Mouse (Mus musculus) layer of hippocampus, postnatal 25 days (tissue): ENCODE data around the gene Pitpnc1. TPM values are rescaled to one million over a fixed set of nuclear protein-coding genes. Genes with fewer than 3 reads are reported as not detected.
"Not testable (repeated sequence)": the region's sequence is repeated elsewhere in the genome, so short reads cannot be mapped to it uniquely, and the experiment has no call there.

ENCODE experiments used
- DNase-seq, 2 experiments: peaks; one replicate each; pipeline ENCODE4 v3.0.0; 2022; ENCODE audit warnings: mixed read lengths in 2 of 2, low spot score in 1 of 2; ENCODE audit errors: extremely low spot score in 1 of 2
- total RNA-seq, 2 experiments: library from RNA; stranded (reverse); gene quantifications; 2 replicates each; pipeline ENCODE4 v1.2.3; 2021

Pitpnc1 gene
- 10 to 100 TPM; 53.6 to 58.3 TPM for total RNA-seq

DNA sequence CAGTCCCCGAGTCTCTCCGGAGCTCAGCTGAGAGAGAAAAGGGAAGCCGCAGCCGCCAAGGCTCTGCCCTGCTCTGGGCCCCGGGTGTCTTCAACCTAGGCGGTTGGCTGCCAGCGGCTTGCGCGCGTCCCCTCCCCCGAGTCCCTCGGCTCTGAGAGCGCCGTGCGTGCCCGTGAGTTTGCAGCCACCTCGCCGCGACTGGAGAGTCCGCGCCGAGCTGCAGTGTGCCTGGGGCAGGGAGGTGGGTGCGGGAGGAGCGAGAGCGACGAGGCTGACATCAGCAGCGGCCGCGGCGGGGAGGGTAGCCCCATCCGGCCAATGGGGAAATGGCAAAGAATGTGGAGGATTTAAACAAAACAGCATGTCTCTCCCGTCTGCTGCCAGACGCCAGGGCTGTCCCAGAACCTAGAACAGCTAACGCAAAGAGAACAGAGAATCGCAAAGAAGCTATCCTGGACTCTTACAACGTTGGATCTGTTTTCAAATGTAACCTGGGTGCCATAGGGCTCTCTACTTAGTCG, at the start of gene Pitpnc1:
Gene Pitpnc1, minus strand, starts transcription at position 179 of the 521 bp plus-strand sequence.
- DNase-seq = peak; percentile 75 to 77

DNA sequence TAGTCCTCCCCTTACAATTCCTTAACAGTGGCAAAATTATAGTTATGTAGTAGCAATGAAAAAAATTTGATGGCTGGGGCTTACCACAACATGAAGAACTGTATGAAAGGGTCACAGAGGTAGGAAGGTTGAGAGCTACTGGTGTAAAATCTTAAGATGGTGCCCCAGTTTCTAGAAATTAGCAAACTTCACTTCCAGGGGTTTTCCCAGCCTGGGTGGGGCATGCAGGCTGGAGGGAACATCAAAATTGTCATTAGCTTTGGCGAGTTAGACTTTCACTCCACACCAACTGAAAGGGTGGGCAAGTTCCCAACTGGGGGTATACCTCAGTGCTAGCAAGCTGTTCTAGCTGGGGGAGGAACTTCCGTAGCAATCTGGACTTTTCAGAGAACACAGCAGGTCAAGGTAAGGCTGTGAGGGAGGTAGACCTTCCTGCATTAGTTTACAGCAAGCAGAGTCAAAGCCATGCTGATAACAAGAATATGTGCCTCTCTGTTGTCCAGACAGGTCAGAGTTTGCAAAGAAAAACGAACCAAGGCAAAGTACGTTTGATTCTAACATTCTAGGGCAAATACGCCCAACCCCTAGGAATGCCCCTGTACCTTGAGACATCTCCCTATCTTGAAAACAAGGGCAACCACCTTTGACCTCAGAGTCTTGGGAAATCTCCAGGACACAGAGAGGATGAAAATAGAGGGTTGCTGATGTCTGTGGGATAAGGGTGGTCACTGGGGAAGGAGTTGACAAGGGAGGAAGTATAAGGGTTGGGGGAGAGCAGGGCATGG, 48.3 kb upstream of the Pitpnc1 start:
- DNase-seq = no peak

DNA sequence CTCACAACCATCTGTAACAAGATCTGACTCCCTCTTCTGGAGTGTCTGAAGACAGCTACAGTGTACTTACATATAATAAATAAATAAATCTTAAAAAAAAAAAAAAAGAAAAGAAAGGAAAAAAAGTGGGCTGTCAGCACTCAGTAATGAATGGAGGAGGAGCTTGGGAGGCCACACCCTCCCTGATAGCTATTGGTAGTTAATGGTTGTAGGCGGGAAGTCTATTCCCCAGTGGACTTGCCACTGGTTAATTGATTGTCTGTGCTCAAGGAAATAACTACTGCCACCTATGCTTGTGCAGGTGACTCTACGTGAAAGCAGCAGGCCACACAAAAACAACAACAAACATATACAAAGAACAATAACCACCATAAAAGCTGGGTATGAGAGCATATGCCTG, 45.9 kb upstream of the Pitpnc1 start:
- no peak for DNase-seq

DNA sequence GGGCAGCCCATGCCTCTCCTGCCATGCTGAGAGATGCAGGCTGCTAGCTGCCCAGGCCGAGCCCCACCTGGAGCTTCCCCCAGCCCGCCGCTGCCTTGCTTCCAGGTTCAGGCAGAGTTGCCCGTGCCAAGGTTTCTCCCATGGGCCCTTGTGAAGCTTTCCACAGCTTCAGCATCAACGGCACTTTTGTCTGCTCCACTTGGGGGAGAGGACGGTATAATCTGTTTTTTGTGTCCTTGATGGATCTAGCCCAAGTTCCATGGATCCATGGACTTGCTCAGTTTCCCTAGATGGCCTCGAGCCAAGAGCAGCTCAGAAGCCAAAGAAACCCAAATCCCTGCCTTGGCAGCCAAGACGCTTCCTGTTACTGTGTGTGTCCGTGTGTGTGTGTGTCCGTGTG, 42.5 kb upstream of the Pitpnc1 start:
- DNase-seq = no peak

DNA sequence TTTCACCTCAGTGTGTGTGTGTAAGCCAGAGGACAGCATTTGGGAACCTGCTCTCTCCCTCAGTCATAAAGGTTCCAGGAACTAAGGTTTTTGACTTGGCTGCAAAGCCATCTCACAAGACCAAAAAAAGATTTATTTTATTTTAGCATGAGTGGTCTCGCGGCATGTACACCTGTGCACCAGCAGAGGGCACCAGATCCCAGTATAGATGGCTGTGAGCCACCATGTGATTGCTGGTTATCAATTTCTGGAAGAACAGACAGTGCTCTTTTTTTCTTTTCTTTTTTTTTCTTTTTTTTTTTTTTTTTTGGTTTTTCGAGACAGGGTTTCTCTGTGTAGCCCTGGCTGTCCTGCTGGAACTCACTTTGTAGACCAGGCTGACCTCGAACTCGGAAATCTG, 41.5 kb upstream of the Pitpnc1 start:
- peak; percentile 43 to 78 for DNase-seq

DNA sequence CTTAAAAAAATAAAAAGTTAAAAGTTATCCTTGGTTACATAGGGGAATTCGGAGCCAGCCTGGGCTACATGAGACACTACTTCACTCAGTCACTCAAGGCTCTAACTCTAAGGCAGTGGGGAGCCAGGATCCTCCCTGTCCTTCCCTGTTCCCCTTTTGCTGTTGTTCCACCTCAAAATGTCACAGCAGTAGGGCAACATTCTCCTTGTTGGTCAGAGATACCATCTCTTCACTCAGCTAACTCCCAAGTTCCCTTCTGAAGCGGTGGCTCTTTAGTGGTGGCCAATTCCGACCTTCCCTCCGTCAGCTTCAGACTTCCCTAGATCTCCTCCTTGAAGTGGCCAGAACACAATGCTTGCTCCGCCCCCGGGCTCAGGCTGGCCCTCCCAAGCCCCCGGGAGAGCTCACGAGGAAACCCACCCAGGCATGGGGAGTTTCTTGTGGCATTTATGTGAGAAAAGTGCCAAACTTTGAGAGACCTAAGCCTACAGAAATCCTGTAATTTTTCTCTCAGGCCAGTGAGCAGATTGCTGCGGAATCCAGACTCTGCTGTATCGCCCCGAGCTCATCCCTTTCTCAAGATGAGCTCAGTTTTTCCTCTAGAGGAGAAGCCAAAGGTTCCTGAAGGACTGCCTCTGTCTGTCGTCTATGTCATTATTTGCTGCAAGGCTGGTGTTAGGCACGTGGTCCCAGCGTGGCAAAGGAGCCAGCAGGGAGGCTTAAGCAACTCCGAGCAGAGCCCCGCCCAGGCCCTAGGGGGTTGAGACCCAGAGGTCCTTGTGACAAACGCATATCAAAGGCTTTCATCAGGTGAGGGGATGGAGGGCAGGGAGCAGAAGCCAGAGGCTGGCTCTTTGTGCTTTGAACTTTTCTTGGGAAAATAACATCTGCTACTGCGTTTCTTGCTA, 40.1 kb upstream of the Pitpnc1 start:
- DNase-seq = no peak

DNA sequence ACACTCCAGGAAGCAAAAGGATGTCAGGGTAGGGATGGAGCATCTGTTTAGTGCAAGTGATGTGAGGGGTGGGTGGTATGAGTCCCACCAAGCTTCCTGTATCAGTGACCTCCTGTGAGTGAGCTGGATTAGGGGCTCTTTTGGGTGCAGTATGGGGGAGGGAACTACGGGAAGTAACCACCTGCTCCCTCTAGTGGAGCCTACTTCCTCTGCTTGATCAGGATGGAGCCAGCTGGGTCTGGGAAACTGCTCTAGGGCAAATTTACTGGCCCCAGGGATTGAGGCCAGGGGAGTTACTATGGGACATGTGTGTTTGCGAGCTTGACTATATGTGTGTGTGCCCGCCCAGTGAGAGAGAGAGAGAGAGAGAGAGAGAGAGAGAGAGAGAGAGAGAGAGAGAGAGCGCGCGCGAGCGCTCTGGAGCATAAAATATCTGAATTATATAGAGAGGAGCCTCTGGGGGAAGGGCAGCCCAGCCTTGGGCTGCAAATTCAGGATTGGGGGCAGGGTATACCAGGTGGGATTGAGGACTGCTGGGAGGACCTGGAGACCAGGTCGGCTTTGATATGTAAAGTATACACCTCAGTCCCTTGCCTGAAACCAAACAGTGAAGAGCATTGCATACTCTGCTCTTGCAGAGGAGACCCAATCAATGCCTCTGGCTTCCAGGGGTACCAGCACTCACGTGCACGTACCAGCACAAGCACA, 39.3 kb upstream of the Pitpnc1 start:
- DNase-seq = no peak

DNA sequence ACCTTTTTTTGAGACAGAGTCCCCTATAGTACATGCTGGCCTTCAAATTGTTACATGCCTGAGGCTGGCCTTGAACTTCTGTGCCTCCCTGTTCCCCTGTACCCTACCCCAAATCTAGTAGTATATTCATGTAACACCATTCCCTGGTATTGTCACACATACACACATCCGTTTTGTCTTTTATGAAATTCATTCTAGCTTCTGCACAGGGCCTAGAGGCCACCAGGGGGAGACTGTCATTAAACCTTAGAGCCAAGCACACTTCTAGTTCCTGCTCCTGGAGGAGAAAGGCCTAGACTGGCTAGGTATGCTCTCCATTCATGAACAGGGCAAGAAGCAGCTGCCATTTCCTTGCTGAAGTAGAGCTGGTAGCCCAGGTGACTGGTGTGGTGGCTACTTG, 35.8 kb upstream of the Pitpnc1 start:
- DNase-seq = no peak

DNA sequence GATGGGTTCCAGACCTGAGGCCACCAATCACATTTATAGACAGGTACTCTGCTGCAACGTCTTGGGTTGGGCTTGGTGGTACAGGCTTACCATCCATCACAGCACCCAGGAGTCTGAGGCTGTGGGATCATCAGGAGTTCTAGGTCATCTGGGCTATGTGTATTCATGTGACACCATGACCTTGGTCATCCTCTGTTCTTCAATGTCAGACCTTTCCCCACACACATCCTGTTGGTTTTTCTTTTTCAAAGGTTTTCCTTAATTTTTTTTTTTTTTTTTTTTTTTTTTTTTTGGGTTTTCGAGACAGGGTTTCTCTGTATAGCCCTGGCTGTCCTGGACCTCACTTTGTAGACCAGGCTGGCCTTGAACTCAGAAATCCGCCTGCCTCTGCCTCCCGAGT, 33.9 kb upstream of the Pitpnc1 start:
- not testable (repeated sequence) for DNase-seq

DNA sequence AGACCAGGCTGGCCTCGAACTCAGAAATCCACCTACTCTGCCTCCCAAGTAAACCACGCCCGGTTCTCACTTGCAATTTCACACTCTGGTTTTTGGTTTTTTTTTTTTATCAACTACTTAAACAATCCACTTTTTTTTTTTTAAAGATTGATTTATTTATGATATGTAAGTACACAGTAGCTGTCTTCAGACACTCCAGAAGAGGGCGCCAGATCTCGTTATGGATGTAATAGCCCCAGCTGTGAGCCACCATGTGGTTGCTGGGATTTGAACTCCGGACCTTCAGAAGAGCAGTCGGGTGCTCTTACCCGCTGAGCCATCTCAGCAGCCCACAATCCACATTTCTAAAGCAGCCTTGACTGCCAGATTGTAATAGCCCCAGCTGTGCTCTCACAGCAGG, 32.3 kb upstream of the Pitpnc1 start:
- DNase-seq = no peak

DNA sequence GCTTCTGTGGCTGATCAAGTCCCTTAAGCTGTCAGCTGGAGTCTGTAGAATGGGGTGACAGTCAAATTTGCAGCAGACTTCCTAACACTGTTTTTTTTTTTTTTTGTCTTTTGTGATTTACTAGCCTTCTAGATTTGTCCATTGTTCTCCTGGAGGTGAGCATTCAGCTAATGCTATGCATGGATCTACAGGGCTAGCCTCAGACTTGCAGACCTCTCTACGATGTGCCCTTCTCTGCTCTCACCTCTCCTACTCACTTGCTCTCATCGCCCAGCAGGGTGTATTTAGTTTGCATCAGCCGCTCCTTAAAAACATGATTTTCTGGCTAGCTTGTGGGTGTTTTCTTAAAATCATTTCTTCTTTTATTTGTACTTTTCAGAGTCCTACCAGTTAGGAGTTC, 13.8 kb upstream of the Pitpnc1 start:
- DNase-seq = no peak

DNA sequence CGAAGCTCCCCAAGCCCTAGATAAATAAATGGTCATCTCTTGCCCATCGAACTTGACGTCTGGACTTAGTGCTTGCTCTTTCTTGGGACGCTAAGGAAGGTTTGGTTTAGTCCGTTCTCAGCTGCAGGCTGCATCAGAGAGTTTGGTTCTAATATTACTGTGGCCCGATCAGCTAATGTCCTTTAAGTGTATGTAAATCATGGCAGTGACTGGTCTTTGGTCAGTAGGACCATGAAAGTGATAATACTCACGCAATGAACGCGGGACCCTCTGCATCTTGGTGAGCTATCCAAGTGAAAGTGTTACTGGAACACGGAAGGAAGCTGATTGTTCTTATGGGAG, 9.3 kb upstream of the Pitpnc1 start:
- DNase-seq = no peak

DNA sequence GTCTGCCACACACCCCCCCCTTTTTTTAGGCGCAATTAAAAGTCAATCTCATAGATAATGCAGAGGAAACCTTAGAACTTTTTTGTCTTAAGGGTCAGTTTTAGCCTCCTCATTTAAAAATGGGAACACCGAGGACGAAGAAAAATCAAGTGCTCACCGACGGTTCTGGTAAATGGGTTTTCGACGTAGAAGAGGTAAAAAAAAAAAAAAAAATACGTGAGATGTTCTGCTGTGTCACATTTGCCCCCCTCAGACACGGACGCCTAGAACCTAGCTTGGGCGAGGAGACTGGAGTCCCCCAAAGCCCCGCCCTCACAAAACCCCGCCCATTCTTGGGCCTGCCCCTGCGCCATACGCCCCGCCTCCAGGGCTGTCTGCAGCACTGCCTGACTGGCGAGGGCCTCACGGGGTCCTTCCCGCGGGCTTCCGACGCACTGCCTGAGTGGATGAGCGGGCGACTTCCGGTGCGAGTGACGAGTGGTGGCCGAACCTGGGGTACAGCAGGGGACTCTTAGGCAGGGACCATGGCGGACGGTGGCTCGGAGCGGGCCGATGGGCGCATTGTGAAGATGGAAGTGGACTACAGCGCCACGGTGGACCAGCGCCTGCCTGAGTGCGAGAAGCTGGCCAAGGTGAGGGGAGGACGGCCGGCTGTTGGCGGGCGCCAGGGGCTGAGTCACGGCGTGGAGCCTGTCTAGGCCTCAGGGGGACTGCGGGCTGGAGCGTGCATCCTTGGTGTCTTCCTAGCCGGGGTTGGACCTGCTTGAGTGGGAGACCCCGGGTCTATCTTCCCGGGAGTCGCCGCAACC, 8.8 kb upstream of the Pitpnc1 start, which contains the start of gene Psmd12:
Gene Psmd12, plus strand, starts transcription at position 432 of the 809 bp plus-strand sequence.
- DNase-seq = peak; percentile 86 to 88

DNA sequence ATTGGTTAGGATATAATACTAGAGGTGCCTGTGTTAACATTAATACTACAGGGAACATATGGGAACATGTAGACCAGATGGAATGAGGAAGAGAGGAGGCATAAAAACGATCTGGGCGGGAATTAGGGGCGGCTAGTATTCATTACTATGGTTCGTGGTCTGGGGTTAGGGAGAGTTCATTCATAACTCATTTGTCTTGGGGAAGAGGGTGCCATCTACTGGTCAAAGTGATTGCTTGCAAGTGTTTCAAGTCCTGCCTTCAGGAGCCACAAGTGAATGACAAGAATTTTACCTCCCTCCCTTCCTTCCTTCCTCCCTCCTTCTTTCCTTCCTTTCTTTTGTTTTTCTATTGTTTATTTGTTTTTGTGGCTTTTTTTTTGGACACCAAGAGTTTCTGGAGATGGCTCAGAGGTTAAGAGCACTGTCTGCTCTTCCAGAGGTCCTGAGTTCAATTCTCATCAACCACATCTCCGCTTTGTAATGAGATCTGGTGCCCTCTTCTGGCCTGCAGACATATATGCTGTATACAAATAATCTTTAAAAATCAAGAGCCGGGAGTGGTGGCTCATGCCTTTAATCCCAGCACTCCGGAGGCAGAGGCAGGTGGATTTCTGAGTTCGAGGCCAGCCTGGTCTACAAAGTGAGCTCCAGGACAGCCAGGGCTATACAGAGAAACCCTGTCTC, 2.8 kb upstream of the Pitpnc1 start:
- no peak for DNase-seq

DNA sequence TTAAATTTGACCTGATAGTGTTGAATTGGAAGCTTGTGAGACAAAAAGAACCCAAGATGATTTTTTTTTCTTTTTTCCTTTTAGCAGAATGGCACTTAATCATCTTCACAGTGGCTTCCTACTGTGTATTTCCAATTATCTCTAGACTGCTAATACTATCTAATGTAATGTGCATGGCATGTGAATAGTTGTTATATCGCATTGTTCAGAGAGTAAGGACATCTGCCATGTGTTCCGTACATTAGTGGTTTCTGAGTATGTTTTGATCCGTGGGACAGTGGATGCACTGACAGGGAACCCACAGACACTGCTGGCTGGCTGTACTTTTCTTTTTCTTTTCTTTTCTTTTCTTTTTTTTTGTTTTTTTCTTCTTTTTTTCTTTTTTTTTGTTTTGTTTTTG, 1.8 kb upstream of the Pitpnc1 start:
- DNase-seq = no peak

DNA sequence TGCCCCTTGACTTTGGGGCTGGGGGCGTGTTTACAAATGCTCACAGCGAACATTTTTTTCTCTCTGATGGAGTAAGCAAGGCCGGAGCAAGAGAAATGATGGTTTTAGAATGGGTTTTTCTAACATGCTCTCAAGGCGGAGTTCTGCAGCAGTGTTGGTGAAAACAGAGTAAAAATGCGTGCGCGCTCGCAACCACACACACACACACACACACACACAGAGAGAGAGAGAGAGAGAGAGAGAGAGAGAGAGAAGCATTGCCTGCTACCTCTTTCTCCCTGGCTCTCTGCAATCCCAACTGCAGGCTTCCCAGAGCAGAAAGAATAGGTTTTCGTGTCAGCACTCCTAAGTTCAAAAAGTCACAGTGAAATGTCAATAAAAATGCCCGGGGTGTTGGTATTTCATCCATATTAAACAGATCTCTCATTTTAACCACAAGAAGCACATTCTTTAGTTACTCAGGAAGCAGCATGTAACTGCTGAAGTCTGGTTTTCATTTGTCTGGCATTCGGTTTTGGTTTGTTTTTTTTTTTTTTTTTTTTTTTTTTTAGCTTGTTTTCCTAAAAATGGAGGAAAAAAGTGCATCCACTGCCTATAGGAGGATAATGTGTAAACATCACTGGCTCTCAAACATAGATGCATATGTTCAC, 697 bp upstream of the Pitpnc1 start:
- no peak for DNase-seq

DNA sequence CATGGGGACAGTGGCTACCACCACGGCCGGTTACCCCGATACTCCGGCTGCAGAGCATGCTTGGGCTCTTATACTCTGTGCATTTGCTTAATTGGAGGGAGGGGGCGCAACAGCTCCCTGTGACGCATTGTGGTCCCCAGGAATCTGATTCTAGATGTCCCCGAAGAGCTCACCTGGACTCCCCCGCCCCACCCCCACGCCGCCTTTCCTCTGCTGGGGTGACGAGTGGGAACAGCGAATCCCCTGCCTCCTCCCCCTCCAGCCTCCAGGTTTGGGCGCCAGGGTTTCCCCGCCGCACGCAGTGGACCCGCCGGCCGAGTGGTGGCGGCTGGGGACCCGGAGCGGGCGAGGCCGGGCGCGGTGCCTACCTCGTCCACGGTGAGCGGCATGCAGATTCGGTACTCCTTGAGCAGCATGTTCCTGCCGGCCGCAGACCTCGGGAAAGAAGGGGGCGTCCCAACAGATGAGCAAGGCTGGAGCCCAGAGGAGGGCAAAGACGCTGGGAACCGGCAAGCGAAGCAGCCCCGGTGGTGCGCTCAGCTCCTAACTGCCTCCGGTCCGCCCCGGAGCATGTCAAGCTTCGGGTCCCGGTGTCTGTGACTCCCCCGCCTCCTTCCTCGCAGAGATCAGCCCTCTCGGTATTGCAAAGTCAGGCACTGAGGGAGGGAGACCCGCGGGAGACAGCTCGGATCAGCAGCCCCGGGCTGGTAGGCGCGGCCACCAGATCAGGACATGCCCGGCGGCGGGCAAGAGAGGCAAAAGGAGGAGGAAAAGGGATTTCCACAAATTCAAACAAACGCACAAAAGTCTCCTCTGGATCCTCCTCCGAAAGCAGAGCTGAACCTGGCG, 752 bp downstream of the Pitpnc1 start:
- DNase-seq = peak; percentile 47 to 58

DNA sequence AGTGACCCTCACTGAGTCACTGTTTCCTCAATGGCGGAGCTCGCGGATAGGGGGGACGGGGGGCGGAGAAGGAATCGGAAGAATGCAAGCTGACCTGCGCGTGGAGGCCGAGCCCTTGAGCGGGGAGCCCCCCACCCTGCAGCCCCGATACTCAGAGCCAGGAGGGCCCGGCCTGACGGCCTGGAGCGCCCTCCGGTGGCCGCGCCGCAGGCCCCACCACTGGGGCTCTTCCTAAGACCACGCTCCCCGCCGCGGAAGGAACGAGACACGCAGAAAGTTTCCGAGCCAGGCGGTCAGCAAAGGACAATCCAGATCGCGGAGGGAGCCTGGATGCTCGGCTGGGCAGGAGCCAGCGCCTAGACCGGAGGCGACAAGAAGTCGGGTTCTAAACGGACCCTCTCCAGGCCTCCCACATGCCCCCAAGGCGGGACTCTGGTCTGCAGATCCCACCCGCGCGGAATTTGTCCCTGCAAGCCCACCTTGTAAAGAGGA, 1.4 kb downstream of the Pitpnc1 start:
- peak; percentile 72 to 73 for DNase-seq
